Mouse (Mus musculus) erythroblast, adult 5-6 weeks (primary cell): ENCODE data around the gene Alkbh5. TPM values are rescaled to one million over a fixed set of nuclear protein-coding genes. Genes with fewer than 3 reads are reported as not detected.

Experiments used
- ATAC-seq: replicated peaks from 2 replicates; pipeline ENCODE4 v1.8.0; 2016; ENCODE audit warnings: moderate number of reproducible peaks, mild to moderate bottlenecking, moderate TSS enrichment, inconsistent platforms; ENCODE audit not compliant: poor library complexity, low FRiP score, severe bottlenecking
- total RNA-seq, 2 experiments: library from RNA; stranded (forward) in 1 of 2; stranded (reverse) in 1 of 2; fragments of 150-400 nt in 1 of 2; fragments of 200-764, 138-1000 nt in 1 of 2; gene quantifications; 2 replicates each; pipeline versions ENCODE4 v1.2.3 to v1.2.4; 2015 to 2017; ENCODE audit warnings: low replicate concordance in 2 of 2

Gene Alkbh5
- 9.8 and 10.2 TPM in 2 replicates for total RNA-seq (2015; ENCODE audit: low replicate concordance)
- 10.9 and 13.8 TPM in 2 replicates for total RNA-seq (2017; ENCODE audit: low replicate concordance)

- ATAC-seq: 0 out of 2 replicates have a peak, but pooled peaks have one; percentile 31
These were observed at the start of gene Alkbh5 for GRCm38 (mm10) chr11:60536180-60536858. Alkbh5 (plus strand) TSS chr11:60536381.

- ATAC-seq: no peak
These were observed 43.5 kb upstream of the Alkbh5 start for GRCm38 (mm10) chr11:60492726-60493125.

- ATAC-seq: no peak
These were observed 40.5 kb upstream of the Alkbh5 start for GRCm38 (mm10) chr11:60495692-60496091.

GRCm38 (mm10) chr11:60507281-60507680 lies 28.9 kb upstream of the Alkbh5 start:
- ATAC-seq: no peak

GRCm38 (mm10) chr11:60508950-60509349 lies 27.2 kb upstream of the Alkbh5 start:
- ATAC-seq: peak; percentile 74

- ATAC-seq: peak; percentile 42; the same call in 1 of the 2 replicates
These were observed 26.7 kb upstream of the Alkbh5 start for GRCm38 (mm10) chr11:60509500-60509899.

GRCm38 (mm10) chr11:60511893-60512292 lies 24.3 kb upstream of the Alkbh5 start:
- ATAC-seq: no peak

- no peak for ATAC-seq
These were observed 23.7 kb upstream of the Alkbh5 start for GRCm38 (mm10) chr11:60512520-60512919.

GRCm38 (mm10) chr11:60514941-60515340 lies 21.2 kb upstream of the Alkbh5 start:
- no peak for ATAC-seq

- ATAC-seq: no peak
These were observed 17.9 kb upstream of the Alkbh5 start for GRCm38 (mm10) chr11:60518305-60518704.

- ATAC-seq: no peak
These were observed 14.2 kb upstream of the Alkbh5 start for GRCm38 (mm10) chr11:60522027-60522426.

- ATAC-seq: no peak
These were observed 13.4 kb upstream of the Alkbh5 start for GRCm38 (mm10) chr11:60522661-60523365.

- no peak for ATAC-seq
These were observed 9.7 kb upstream of the Alkbh5 start for GRCm38 (mm10) chr11:60526461-60526860.

GRCm38 (mm10) chr11:60535676-60536075 lies 505 bp upstream of the Alkbh5 start:
- ATAC-seq: no peak

- ATAC-seq: peak; percentile 58
These were observed 782 bp downstream of the Alkbh5 start for GRCm38 (mm10) chr11:60536859-60537467.

- ATAC-seq: peak; percentile 72
These were observed 1.5 kb downstream of the Alkbh5 start for GRCm38 (mm10) chr11:60537468-60538347.

- ATAC-seq: peak; percentile 62
These were observed 2.4 kb downstream of the Alkbh5 start for GRCm38 (mm10) chr11:60538371-60539281.

GRCm38 (mm10) chr11:60539540-60539939 lies 3.4 kb downstream of the Alkbh5 start:
- ATAC-seq: no peak
